Mouse (Mus musculus) c-Kit-positive CD71-positive TER-119-negative erythroid progenitor cells, embryonic 14.5 days (primary cell): ENCODE data around the gene Cdc20.

Source experiments
- DNase-seq: peaks from one replicate; pipeline ENCODE4 v3.0.0-alpha.2; 2013; ENCODE audit warnings: low read depth

Cdc20 gene

GRCm38 (mm10) chr4:118417112-118417797 lies 19.9 kb downstream of the Cdc20 start:
- DNase-seq, result no peak

- no peak for DNase-seq
Observed at GRCm38 (mm10) chr4:118416329-118416728, 20.8 kb downstream of the Cdc20 start.

GRCm38 (mm10) chr4:118415779-118416178 lies 21.4 kb downstream of the Cdc20 start:
- DNase-seq, result no peak

GRCm38 (mm10) chr4:118413553-118413952 lies 23.6 kb downstream of the Cdc20 start:
- DNase-seq, result no peak

- DNase-seq, result no peak
Observed at GRCm38 (mm10) chr4:118410871-118411270, 26.3 kb downstream of the Cdc20 start.

GRCm38 (mm10) chr4:118409142-118409900 lies 27.8 kb downstream of the Cdc20 start, which contains the start of the genes Szt2 and Med8:
TSS of gene Szt2 (minus strand) at chr4:118409273.
TSS of gene Med8 (plus strand) at chr4:118409337.
- DNase-seq, result peak; percentile 93

- DNase-seq, result no peak
Observed at GRCm38 (mm10) chr4:118402701-118403100, 34.5 kb downstream of the Cdc20 start.

GRCm38 (mm10) chr4:118401918-118402317 lies 35.2 kb downstream of the Cdc20 start:
- no peak for DNase-seq

GRCm38 (mm10) chr4:118401421-118401820 lies 35.7 kb downstream of the Cdc20 start:
- no peak for DNase-seq

GRCm38 (mm10) chr4:118398400-118398799 lies 38.8 kb downstream of the Cdc20 start:
- no peak for DNase-seq

- no peak for DNase-seq
Observed at GRCm38 (mm10) chr4:118396433-118396832, 40.7 kb downstream of the Cdc20 start.

- no peak for DNase-seq
Observed at GRCm38 (mm10) chr4:118395289-118395688, 41.9 kb downstream of the Cdc20 start.

GRCm38 (mm10) chr4:118394505-118394904 lies 42.6 kb downstream of the Cdc20 start:
- DNase-seq, result no peak

- no peak for DNase-seq
Observed at GRCm38 (mm10) chr4:118390146-118390545, 47.0 kb downstream of the Cdc20 start.

- DNase-seq, result no peak
Observed at GRCm38 (mm10) chr4:118387316-118387715, 49.8 kb downstream of the Cdc20 start.

GRCm38 (mm10) chr4:118383271-118383670 lies 53.9 kb downstream of the Cdc20 start:
- no peak for DNase-seq
